Mouse (Mus musculus) layer of hippocampus, postnatal 25 days (tissue): Measurements from ENCODE around the gene Sufu. TPM values are rescaled to one million over a fixed set of nuclear protein-coding genes. Genes with fewer than 3 reads are reported as not detected.
A peak's percentile ranks its signal among the peaks of the same experiment; 100 is the strongest.

Experiments
- DNase-seq, 2 experiments: peaks; one replicate each; pipeline ENCODE4 v3.0.0; 2022; ENCODE audit warnings: mixed read lengths in 2 of 2, low spot score in 1 of 2; ENCODE audit errors: extremely low spot score in 1 of 2
- total RNA-seq, 2 experiments: library from RNA; stranded (reverse); gene quantifications; 2 replicates each; pipeline ENCODE4 v1.2.3; 2021

Sufu gene
- total RNA-seq, result 10 to 100 TPM; 19.4 to 22.1 TPM

DNA sequence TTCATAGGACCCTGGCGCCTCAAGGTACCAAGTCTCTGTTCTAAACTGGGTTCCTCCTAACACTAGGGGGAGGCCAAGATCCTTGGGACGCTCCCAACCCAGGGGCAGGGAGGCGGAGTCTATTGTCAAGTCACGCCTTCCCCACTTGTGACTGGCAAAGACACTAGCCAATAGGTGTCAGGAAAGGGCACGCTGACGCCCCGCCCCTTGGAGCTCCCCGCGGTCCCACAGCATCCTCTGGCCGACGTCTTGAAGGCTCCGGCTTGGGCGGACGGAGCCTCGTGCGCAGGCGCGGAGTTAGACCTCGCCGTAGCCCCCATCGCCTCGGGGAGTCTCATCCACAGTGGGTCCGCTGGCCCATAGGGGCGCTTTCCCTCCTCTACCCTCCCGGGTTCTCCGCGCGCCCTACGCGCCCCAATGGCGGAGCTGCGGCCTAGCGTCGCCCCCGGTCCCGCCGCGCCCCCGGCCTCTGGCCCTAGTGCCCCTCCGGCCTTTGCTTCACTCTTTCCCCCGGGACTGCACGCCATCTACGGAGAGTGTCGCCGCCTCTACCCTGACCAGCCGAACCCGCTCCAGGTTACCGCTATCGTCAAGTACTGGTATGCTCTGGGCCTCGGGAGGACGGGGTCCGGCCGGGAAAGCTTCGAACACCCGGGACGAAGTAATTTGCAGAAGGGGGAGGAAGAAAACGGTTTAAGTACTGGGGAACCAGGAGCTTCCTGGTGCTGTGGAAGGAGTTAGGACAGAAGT, at the start of gene Sufu:
Sufu (plus strand) TSS at position 211 of the 750 bp plus-strand sequence.
- peak; percentile 89 to 94 for DNase-seq

DNA sequence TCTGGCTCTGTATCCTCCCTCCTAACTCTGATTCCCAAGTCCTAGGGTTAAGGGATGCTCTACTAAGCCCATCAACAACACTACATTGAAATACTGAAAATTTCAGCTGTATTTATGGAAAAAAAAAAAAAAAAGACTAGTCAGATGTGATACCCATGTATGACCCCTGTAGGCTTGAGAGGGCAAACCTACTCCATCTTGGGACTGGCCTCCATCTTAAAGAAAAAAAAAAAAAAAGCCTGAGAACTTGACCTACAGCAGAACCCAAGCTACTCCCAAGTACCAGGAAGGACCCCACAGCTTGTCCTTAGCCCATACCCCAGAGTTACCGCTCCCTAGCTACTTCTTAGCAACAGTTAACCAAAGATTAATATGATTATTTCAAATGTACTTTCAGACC, 49.5 kb upstream of the Sufu start:
- DNase-seq, result no peak

DNA sequence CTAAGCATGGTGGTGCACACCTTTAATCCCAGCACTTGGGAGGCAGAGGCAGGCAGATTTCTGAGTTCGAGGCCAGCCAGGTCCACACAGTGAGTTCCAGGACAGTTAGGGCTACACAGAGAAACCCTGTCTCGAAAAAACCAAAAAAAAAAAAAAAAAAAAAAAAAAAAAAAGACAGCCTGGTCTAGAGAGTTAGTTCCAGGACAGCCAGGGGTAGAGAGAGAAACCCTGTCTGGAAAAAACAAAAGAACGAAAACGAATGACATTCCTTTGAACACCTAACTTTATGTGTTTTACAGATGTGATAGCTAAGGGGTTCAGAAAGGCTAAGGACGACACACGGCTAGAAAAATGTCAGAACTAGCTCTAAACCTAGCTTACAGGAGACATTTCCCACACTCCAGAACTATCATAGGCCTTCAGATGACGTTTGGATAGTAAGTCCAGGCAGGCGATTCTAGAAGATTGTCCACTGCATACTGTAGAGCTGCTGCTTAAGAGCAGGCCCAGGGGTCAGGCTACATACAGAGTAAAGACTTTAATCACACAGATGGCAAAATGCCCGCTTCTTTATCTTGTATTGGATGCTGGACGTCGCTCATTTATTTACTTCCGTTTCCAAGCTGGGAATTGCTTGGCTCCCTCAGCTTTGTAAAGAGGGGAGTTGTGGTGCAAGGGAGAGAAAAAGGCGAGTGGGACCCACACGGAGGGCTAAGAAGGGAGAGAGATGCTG, 48.6 kb upstream of the Sufu start:
- no peak for DNase-seq

DNA sequence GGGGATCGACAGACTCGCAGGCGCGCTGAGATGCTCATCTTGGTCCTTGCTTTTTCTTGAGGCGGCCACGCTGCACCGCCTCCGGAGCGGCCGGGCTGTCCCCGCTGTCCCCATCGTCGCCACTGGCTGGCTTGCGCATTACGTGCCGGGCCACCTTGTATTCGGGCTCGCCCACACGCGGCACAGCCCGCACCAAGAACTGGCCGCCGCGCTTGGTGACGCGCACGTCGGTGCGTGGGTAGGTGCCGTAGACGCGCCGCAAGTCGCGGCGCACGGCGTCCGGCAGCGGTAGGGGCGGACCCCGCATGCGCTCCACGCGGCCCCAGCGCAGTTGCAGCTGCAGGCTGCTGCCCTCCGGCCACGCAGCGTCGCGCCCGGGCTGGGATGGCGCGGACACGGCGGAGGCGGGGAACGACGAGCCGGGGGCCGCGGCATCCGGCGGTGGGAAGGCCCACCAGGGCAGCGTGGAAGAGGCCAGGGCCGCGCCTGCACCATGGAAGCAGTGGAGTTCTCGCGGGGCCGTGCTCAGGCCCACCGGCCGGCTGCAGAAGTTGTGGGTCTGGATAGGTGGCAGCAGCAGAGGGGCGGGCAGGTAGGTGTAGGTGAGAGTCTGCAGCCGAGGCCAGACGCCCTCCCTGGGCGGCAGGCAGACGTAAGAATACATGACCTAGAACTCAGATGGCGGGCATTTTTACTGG, 47.8 kb upstream of the Sufu start:
- peak; percentile 77 to 80 for DNase-seq

DNA sequence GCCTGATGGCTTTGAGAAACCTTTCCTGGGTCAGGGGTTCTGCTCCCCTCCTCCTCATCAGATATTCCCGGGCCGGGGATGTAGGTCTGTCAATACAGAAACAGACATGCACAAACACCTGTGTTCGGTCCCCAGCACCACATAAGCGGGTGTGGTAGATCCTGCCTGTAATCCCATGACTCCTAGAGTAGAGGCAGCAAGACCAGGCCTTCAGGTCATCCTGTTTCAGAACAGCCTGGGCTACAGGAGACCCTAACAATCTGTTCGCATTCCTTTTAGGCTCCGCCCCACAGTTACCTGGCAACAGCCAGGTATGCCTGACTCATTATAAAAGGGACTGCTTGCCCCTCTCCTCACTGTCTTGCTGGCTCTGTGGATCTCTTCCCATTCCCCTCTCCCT, 47.1 kb upstream of the Sufu start:
- no peak for DNase-seq

DNA sequence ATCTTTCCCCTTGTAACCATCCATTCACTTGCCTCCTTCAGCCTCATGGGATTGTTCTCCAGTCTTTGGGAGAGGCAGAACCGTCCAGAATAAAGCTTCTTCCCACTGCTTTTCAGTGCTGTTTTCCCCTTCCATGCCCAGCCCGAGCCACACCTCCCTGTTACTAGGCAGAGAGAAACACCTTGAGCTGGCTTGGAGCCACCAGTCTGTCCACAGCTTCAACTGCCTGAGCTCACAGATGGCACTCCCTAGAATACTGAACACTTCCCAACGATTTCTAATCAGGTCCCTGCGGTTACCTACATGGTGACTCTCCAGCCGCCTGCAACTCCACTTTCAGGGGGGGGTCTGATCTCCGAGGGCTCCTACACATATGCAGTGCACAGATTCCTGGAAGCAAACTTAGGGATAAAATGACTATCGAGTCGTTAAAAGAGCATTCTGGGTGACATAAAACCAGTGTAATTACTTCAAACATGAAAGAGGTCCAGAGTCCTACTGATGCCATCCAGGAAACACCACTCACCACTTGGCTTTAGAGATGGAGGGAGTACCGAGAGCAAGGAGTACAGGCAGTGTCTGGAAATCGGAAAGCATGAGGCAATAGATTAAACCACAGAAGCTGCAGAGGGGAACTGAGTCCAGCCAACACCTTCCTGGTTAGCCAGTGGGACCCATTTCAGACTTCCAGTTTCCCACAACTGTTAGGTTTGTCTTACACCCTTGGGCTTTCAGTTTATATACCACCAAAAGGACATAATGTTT, 46.3 kb upstream of the Sufu start, which contains the start of gene 2310034G01Rik:
2310034G01Rik (minus strand) TSS at position 135 of the 765 bp plus-strand sequence.
- no peak for DNase-seq

DNA sequence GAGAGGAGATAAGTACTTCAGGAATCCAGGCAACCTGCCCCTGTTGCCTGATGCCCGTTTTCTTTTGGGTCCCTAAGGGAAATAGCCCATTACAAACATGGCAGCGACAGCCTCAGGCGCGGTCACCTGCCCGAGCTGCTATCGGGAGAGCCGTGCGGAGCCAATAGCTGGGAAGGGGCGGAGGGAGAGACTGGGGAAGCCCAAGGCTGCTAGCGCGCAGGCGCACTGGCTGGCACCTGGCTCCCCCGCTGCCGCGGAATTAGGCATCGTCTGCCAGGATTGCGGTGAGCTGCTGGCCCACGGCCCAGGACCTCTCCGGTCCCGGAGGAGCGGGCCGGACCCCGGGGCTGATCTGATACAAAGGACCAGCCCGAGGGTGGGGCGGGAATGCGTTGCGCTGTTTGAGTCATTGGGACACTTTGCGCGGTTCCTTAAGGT, 40.0 kb upstream of the Sufu start:
- peak; percentile 83 for DNase-seq

DNA sequence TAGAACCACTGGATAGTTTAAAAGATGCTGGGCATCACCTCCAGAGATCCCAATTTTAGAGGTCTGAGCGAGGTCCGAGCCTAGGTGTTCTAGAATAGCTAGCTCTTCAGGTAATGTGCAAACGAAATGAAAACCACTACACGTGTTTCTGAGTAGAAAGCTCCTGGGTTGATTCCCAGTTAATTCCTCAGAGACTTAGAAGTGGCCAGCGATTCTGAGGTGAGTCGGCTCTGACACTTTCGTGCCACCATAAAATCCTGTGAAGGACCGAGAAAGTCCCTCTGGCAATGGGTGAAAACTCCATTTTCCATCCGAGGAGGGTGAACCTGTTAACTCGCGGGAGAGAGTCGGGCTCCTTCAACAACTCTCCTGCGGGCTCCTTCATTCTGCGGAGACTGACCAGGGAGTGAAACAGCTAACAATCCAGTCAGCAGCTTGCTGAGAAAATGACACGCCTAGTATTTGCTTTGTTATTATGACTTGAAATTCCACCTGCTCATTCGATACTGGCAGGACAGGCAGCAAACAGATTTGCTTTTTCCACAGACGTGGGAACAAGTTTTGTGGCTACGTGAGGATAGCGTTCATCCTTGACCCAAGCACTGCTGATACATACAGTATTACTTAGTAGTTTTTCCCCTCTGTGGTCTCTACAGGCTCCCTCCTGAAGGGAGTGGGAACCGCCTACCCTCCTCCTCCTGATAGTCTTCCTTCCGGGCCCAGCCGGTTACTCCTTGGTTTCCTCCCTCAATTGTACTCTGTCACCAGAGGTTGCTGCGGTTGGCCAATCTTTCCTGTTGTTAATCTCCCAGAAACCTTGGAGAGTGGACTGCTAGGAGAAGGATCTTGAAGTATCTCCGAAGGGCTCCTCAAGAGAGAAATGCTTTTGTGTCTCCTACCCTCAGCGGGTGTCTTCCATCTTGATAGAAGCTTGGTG, 39.1 kb upstream of the Sufu start:
- DNase-seq, result no peak

DNA sequence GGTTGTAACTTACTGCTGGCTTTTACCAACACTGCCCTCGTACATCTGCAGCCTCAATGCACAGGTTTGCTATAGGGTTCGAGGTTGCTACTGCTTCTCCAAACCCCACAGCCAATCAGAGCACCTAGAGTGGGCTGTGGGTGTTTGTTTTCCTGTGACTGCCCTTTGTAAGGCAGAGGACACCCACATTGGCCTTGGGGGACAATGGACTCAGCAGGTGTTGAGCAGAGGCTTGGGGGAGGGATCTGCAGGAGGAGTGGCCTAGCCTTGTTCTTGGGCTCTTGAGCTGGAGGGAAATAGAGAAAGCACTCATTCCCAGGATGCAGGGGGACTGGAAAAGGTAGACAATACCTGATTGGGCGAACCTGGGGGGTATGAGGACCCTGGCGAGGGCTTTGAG, 38.3 kb upstream of the Sufu start:
- no peak for DNase-seq

DNA sequence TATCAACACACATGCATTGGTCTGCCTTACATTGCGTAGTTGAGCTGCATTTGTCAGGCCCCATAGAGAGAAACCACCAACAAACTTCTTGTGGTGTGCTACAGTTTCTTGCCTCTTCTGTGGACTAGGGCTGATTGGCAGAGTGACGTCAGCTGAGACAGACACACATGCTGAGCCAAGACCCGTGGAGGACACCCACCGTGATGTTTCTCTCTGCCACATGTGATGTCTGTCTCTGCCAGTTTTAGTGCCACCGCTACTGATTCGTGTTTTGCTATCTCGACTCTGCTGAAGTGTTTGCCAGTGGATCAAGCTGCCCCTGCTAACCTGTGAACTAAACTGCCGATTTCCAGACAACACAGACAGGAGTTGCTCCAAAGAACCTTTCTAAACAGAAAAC, 34.6 kb upstream of the Sufu start:
- DNase-seq, result no peak

DNA sequence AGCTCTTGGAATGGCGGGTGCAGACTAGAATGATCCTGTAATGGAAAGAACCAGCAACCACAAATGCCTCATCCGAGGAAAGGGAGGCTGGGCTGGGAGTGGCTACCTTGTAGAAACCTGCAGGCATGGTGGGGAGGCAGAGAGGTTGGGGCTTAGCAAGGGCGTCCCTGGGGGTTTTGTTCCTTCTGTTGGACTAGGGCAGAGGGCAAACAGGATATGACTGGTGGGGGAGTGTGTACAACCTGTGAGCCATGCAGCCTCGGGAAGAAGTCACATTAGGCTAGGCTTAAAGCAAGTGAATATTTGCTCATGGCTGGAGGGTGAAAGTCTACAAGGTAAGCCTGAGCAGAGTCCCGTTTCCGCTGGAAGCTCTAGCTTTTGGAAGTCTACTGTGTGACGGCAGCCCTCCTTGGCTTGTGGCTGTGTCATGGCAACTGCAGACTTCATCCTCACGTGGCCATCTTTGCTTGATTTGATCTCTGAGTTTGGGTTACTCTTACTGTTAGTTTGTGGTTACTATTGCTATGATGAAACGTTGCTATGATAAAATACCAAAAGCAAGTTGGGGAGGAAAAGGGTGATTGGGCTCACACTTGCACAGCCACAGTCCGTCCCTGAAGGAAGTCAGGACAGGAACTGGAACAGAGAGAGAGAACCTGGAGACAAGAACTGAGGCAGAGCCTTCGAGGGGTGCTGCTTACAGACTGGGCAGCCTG, 33.2 kb upstream of the Sufu start:
- no peak for DNase-seq

DNA sequence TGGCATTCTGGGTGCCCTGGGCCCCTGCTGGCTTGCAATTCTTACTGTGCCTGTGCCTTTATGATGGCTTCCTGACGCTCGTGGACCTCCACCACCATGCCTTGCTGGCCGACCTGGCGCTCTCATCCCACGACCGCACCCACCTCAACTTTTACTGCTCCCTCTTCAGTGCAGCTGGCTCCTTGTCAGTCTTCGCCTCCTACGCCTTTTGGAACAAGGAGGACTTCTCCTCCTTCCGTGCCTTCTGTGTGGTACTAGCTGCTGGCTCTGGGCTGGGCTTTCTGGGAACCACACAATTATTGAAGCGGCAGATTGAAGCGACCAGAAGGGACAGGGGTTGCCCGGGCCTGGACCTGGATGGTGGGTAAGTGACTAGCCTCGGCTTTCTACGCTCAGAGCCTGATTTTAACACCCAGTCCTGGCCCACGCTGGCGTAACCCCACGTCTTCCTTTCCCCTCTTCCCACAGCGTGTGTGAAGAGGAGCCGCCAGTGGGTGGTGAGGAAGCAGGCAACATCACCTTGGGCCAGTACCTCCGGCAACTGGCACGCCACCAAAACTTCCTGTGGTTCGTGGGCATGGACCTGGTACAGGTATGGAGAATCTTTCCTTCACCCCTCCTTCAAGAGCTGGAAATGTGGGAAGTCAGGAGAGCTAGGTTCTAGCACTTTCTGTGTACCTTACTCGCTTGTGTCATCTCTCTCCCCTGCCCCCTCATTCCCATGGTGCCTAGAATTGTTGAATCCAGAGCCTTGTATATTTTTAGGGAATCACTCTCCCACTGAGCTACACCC, 28.7 kb upstream of the Sufu start:
- DNase-seq, result peak in 1 of 2 experiments; percentile 20

DNA sequence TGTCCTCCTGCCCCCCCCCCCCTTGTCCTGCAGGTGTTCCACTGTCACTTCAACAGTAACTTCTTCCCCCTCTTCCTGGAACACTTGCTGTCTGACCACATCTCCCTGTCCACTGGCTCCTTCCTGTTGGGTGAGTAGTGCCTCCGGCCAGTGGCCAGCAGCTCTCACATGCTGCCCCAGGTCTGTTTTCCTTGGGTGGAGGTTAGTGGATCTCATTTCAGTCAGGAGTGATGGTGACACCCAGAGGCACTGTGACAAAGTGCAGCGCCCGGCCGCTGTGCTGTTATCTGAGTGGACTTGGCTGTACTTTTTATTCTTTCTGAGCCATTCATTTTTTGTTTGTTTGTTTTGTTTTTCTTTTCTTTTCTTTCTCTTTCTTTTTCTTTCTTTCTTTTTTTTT, 27.5 kb upstream of the Sufu start:
- DNase-seq, result peak in 1 of 2 experiments; percentile 48

DNA sequence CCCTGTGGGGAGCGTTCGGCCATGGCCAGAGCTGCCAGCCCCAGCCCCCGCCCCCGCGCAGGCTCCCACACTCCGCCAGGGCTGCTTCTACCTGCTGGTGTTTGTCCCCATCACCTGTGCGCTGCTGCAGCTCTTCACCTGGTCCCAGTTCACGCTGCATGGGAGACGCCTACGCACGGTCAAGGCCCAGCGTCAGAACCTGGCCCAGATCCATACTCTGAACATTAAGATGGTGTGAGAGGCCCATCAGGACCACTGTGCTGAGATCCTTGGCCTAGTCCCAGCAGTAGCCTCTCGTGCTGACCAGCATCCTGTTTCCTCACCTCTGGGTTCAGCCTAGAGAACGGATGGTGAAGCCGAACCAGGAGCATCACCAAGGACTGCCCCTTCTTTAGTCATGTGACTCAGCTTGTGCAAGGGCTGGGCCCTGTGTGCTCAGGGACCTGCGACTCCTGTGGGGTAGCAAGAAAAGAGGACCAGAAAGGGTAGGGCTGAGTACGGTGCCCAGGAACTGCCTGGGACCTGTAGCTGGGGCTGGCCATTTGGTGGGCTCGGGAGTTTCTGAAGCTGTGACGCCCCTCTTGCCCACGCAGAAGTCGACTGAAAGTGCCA, 22.1 kb upstream of the Sufu start:
- no peak for DNase-seq

DNA sequence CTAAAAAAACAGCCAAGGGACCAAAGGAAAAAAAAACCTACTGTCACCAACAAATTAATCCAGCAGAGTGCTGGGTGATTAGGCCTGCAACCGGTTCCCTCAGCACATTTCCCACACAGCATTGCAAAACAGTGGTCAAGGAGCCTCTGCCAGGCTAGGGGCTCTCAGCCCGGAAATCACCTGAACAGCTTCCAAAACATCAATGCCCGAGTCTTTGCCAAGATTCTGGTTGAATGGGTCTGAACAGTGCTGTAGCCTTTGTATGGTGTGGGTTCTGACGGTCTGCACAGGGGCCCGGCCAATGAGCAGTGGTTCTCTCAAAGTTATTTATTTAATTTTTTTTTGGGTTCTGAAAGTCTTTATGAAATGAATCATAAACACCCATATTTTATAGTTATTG, 21.2 kb upstream of the Sufu start:
- DNase-seq, result no peak

DNA sequence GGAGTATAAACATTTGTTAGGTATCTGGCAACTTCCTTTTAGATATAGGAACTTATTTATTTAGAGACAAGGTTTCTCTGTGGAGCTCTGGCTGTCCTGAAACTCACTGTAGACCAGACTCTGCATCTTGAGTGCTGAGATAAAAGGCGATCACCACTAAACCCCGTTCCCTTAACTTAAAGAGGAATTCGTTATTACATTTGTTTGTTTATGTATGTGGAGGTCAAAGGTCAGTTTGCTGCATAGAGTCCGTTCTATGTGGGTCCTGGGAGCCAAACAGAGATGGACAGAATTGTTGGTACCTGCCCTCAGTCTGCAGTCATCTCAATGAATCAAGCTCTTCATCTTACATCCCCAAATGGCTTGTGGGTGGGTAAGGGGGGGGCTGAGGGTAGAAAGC, 20.8 kb upstream of the Sufu start:
- DNase-seq, result no peak

DNA sequence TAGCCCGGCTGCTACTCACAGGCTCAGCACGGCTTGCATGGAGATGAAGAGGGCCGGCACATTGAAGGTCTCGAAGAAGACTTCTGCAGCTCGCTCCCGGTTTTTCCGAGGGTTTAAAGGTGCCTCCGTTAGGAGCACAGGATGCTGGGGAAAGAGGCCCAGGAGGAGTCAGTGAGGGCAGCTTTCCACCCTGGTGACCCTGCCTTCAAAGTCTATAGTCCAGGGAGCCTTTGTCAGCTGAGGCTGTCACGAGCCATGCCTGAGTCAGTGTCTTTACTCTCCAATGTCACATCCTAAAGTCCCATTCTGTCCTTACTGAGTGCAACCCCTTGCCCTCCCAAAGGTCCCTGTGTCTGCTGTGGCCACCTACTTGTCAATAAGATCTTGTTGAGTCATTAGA, 14.4 kb upstream of the Sufu start:
- DNase-seq, result no peak

DNA sequence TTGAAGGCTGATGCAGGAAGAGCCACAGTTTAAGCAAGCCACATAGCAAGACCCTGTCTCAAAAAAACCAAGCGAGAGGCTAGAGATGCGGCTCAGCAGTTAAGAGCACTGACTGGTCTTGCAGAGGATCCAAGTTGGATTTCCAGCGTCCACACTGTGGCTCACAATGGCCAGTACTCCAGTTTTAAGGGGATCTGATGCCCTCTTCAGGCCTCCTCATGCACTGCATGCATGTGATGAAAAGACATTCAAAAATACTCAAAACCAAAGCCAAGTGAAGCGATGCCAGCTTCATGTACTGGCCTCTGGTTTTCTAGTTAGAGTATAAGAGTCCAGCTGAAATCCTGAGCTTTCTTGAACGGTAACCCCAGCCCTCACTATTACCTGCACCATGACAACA, 6.8 kb upstream of the Sufu start:
- DNase-seq, result no peak
